Mouse (Mus musculus): ENCODE results near the gene P2rx1. TPM values are rescaled to one million over a fixed set of nuclear protein-coding genes. Genes with fewer than 3 reads are reported as not detected.
A peak's percentile ranks its signal among the peaks of the same experiment; 100 is the strongest.

P2rx1 gene
- polyA plus RNA-seq, 1 experiment from 2014 or later: 2.2 TPM

DNA sequence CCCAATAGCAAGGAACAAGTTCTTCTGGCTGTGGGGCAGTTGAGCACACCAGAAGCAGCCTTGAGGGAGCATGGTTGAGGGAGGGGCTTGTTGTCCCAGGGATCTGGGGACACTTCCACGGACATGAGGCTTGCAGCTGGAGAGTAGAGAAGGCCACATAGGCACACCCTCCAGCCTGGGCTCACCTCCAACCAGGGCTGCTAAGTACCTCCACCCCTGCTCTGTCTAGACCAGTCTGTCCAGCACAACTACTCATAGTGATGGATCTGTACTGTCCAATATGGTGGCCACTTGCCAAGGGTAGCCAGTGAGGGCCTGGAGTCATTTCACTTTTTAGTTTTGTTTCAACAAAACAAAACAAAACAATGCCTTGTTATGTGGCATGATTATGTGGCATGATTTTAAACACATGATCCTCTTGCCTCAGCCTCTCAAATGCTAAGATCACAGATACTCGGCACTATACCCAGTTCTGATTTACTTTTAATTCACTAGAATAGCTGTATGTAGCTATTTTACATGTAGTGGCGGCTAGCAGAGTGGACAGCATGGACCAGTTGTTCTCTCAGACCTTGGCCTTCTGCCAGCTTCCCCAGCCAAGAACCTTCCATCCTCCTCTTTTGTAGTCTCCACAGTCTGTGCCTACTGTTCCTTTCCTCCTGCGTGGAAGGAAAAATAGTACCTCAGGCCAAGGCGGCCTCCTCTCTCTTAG, 16.6 kb downstream of the P2rx1 start:
- H3K4me2 ChIP-seq (ENCODE audit: low read depth, low read length): no peak overlapping the region
- H3K36me3 ChIP-seq (ENCODE audit: control insufficient read depth, insufficient read depth, low read length): no peaks in the 10 kb centered on the region
- H3K4me1 ChIP-seq (replicated peaks; ENCODE audit: control insufficient read depth, insufficient read depth, low read length): peaks cover 24% of the 10 kb centered on the region
- ATAC-seq (ENCODE audit: low read depth): no peak
- no peak overlapping the region for H3K9ac ChIP-seq (ENCODE audit: low read length)
- no peak overlapping the region for H3K4me3 ChIP-seq (ENCODE audit: low read length)
- peaks cover 13% of the 10 kb centered on the region for H3K27me3 ChIP-seq (ENCODE audit: control insufficient read depth, insufficient read depth, low read depth, low read length)
- 47% methylated on average over 5 of the region's 5 CpGs for WGBS
- no peak overlapping the region for H3K27ac ChIP-seq (ENCODE audit: low read length)
- H3K9me3 ChIP-seq (ENCODE audit: control insufficient read depth, low read length): no peaks in the 10 kb centered on the region

DNA sequence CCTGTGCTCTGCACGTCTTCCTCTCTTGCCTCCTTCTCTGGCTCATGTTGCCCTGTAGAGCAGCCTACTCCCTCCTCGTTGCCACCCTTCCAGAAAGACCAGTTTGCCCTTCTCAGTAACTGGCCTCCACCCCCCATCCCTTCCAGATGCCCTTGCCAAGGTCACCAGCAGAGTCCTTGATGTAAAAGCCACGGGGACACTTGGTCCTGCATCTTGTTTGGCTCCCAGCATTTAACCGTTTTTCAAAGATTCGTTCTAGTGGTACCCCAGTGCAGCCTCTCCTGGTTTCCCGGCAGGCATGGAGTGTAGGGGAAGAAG, 17.2 kb downstream of the P2rx1 start:
- Histone ChIP-seq H3K9ac (ENCODE audit: low read length) (no peak overlapping the region), H3K4me3 (ENCODE audit: low read length) (no peak overlapping the region), H3K27me3 (ENCODE audit: control insufficient read depth, insufficient read depth, low read depth, low read length) (peaks cover 18% of the 10 kb centered on the region), H3K27ac (ENCODE audit: low read length) (no peak overlapping the region), H3K9me3 (ENCODE audit: control insufficient read depth, low read length) (no peaks in the 10 kb centered on the region), H3K4me2 (ENCODE audit: low read depth, low read length) (no peak overlapping the region), H3K4me1 (replicated peaks; ENCODE audit: control insufficient read depth, insufficient read depth, low read length) (peaks cover 24% of the 10 kb centered on the region), H3K36me3 (ENCODE audit: control insufficient read depth, insufficient read depth, low read length) (no peaks in the 10 kb centered on the region)
- ATAC-seq (ENCODE audit: low read depth): no peak
- 66% methylated on average over 6 of the region's 6 CpGs for WGBS

DNA sequence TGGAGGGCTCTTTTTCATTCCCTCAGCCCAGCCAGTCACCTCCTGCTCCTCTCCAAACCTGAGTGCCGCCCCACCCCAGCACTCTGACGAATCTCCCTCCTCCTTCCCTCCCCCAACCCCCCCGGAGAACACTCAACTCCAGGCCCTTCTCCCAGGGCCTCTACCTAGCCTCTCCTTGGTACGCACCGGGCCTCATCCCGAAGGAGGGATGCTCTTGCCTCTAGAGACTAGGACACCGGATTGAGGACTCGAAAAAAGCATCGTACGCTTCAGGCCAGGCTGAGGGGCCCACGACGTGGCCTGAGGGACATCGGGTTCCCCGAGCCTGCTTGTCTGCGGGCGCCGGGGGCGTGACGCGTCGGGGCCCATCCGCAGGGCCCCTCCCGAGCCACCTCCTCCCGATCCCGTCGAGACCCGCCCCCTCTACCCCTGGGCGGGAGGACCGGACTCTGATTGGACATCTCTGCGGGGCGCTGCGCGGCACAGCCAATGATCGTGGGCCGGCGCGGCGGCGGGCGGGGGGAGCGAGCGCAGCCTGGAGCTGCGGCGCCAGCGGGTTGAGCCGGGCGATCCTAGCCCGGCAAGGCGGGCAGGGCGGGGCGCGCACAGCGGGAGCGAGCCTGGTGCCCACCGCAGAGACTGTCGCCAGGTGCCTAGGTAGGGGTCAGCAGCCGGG, 19.7 kb downstream of the P2rx1 start, which contains the start of gene Camkk1:
Gene Camkk1 (plus strand): TSS at position 538 of the 676 bp plus-strand sequence.
- H3K27ac ChIP-seq (ENCODE audit: low read length): no peak within 1 kb of the TSS
- peaks cover 19% of the 10 kb centered on the region for H3K27me3 ChIP-seq (ENCODE audit: control insufficient read depth, insufficient read depth, low read depth, low read length)
- H3K9me3 ChIP-seq (ENCODE audit: control insufficient read depth, low read length): no peaks in the 10 kb centered on the region
- ATAC-seq (ENCODE audit: low read depth): peak; percentile 97
- H3K9ac ChIP-seq (ENCODE audit: low read length): peak within 1 kb of the TSS; percentile 67
- no peaks in the 10 kb centered on the region for H3K36me3 ChIP-seq (ENCODE audit: control insufficient read depth, insufficient read depth, low read length)
- H3K4me3 ChIP-seq (ENCODE audit: low read length): peak within 1 kb of the TSS; percentile 70
- peak within 1 kb of the TSS; percentile 99 for H3K4me2 ChIP-seq (ENCODE audit: low read depth, low read length)
- WGBS: under 1% methylated on average over 55 of the region's 57 CpGs
- peaks cover 24% of the 10 kb centered on the region for H3K4me1 ChIP-seq (replicated peaks; ENCODE audit: control insufficient read depth, insufficient read depth, low read length)

DNA sequence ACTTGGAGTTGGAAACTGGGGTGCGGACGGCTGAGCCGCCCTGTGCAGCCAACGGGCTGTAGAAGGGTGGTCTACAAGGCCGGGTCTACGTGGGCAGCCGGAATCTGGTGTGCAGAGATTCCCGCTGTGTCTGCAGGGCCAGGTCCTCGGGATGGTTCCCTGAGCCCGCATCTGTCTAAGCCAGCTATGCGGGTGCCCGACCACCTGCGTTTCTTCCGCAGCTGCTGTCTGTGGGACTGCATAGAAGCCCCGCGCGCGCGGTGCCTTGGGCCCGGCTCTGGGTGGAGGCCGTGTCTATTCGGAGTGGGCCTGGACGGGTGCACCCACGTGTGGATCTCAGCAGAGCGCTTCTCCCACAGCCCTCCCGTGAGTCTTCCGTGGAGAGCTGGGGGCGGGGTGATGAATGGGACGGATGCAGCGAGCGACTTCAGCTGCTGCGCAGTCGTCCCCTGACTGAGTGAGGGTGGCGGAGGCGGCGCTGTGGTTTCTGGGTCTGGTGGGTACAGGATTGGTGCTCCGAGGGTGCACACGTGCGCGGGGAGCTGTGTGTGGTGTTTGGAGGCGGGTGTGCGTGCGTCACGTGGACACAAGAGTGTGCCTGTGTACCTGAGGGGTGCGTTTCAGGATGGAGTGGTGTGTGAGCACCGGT, 20.4 kb downstream of the P2rx1 start:
- peak overlapping the region; percentile 70 for H3K4me3 ChIP-seq (ENCODE audit: low read length)
- H3K9ac ChIP-seq (ENCODE audit: low read length): peak overlapping the region; percentile 67
- H3K36me3 ChIP-seq (ENCODE audit: control insufficient read depth, insufficient read depth, low read length): no peaks in the 10 kb centered on the region
- H3K9me3 ChIP-seq (ENCODE audit: control insufficient read depth, low read length): no peaks in the 10 kb centered on the region
- H3K4me2 ChIP-seq (ENCODE audit: low read depth, low read length): peak overlapping the region; percentile 99
- under 1% methylated on average over 46 of the region's 46 CpGs for WGBS
- peaks cover 29% of the 10 kb centered on the region for H3K4me1 ChIP-seq (replicated peaks; ENCODE audit: control insufficient read depth, insufficient read depth, low read length)
- H3K27me3 ChIP-seq (ENCODE audit: control insufficient read depth, insufficient read depth, low read depth, low read length): peaks cover 19% of the 10 kb centered on the region
- peak; percentile 15 for ATAC-seq (ENCODE audit: low read depth)
- no peak overlapping the region for H3K27ac ChIP-seq (ENCODE audit: low read length)

DNA sequence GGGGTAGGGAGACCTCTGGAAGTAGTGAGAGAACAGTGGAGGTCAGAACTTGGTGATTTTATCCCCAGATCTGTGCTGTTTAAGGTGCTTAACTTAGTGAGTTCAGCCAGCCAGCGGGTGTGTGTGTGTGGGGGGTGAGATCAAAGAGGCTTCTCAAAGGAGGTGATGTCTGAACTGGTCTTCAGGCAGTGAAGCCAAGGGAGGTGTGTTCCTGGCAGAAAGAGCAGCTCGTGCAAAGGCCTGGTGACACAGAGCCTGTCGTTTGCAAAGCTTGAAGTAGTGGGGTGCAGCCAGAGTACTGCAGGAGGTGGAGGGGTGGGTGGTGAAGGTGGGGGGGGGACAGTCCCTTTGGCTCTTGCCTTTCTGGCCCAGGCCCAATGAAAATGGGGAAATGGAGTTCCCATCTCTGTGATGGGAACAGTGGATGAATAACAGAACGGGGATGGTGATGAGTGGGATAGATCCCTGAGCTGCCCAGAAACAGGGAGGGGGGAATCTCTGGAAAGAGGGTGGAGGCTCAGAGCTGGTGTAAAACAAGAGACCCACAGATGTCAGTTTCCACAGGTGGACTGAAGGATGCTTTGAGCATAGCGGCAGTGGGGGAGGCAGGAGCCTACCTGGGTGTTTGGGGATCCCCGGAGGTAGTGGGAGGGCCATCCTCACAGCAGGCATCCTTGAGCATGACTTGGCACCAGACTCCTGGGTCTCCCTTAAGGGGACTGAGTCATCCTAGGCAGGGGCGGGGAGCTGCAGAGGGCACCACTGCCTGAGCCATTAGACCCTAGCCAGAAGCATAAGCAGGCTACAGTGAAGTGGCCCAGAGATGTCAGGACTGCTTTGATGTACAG, 22.3 kb downstream of the P2rx1 start:
- ATAC-seq (ENCODE audit: low read depth): no peak

DNA sequence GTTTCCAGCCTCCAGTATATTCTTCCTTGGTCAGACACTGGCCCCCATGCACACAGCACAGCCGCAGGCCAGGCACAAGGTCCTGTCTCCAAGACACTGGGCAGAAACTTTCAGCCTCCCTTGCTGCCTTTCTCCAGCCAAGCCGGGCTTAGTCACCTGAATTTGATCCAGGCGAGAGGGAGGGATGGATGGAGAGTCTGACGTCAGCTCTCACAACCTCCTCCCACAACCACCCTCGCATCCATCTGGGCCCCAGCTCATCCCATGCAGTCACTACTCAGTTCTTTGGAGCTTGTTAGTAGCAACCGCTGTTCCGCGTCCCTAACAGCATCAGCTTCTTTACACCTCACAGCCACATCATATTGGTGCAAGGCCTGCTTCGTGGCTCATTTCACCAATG, 24.2 kb downstream of the P2rx1 start:
- Histone ChIP-seq H3K27me3 (ENCODE audit: control insufficient read depth, insufficient read depth, low read depth, low read length) (peaks cover 19% of the 10 kb centered on the region), H3K4me1 (replicated peaks; ENCODE audit: control insufficient read depth, insufficient read depth, low read length) (peaks cover 32% of the 10 kb centered on the region), H3K4me3 (ENCODE audit: low read length) (no peak overlapping the region), H3K27ac (ENCODE audit: low read length) (no peak overlapping the region), H3K36me3 (ENCODE audit: control insufficient read depth, insufficient read depth, low read length) (no peaks in the 10 kb centered on the region), H3K4me2 (ENCODE audit: low read depth, low read length) (no peak overlapping the region), H3K9ac (ENCODE audit: low read length) (no peak overlapping the region), H3K9me3 (ENCODE audit: control insufficient read depth, low read length) (no peaks in the 10 kb centered on the region)
- ATAC-seq (ENCODE audit: low read depth): no peak
- 44% methylated on average over 9 of the region's 9 CpGs for WGBS

More for the DNA sequence above, 22.3 kb downstream of the P2rx1 start:
- Histone ChIP-seq H3K27ac (ENCODE audit: low read length) (no peak overlapping the region), H3K4me3 (ENCODE audit: low read length) (no peak overlapping the region), H3K36me3 (ENCODE audit: control insufficient read depth, insufficient read depth, low read length) (no peaks in the 10 kb centered on the region), H3K9ac (ENCODE audit: low read length) (no peak overlapping the region), H3K27me3 (ENCODE audit: control insufficient read depth, insufficient read depth, low read depth, low read length) (peaks cover 19% of the 10 kb centered on the region), H3K9me3 (ENCODE audit: control insufficient read depth, low read length) (no peaks in the 10 kb centered on the region), H3K4me2 (ENCODE audit: low read depth, low read length) (no peak overlapping the region), H3K4me1 (replicated peaks; ENCODE audit: control insufficient read depth, insufficient read depth, low read length) (peaks cover 30% of the 10 kb centered on the region)
- WGBS: 53% methylated on average over 7 of the region's 7 CpGs

DNA sequence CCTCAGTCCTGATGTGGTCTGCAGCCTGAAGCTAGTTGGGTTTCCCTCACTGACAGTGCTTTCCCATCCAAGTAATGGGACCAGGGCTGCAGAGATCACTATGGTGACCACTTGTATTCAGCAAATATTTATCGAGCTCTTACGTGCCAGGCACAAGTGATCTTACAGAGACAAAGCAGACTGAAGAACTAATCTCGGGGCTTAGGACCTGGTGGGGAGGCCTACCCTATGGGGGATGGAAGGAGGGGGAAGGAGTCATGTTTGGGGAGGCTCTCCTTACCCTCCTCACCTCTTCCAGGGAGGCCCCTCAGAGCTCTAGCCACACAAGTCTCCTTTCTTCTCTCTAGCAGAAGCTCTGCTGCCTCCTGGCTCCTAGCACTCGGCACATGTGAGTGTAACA, 24.9 kb downstream of the P2rx1 start:
- no peaks in the 10 kb centered on the region for H3K9me3 ChIP-seq (ENCODE audit: control insufficient read depth, low read length)
- H3K9ac ChIP-seq (ENCODE audit: low read length): peak overlapping the region; percentile 16; the same call in 1 of the 2 replicates
- no peaks in the 10 kb centered on the region for H3K36me3 ChIP-seq (ENCODE audit: control insufficient read depth, insufficient read depth, low read length)
- H3K27ac ChIP-seq (ENCODE audit: low read length): peak overlapping the region; percentile 38; the same call in 1 of the 2 replicates
- peaks cover 28% of the 10 kb centered on the region for H3K4me1 ChIP-seq (replicated peaks; ENCODE audit: control insufficient read depth, insufficient read depth, low read length)
- WGBS: 35% methylated on average over 4 of the region's 4 CpGs
- no peak overlapping the region for H3K4me2 ChIP-seq (ENCODE audit: low read depth, low read length)
- H3K27me3 ChIP-seq (ENCODE audit: control insufficient read depth, insufficient read depth, low read depth, low read length): peaks cover 19% of the 10 kb centered on the region
- no peak overlapping the region for H3K4me3 ChIP-seq (ENCODE audit: low read length)
- no peak for ATAC-seq (ENCODE audit: low read depth)

DNA sequence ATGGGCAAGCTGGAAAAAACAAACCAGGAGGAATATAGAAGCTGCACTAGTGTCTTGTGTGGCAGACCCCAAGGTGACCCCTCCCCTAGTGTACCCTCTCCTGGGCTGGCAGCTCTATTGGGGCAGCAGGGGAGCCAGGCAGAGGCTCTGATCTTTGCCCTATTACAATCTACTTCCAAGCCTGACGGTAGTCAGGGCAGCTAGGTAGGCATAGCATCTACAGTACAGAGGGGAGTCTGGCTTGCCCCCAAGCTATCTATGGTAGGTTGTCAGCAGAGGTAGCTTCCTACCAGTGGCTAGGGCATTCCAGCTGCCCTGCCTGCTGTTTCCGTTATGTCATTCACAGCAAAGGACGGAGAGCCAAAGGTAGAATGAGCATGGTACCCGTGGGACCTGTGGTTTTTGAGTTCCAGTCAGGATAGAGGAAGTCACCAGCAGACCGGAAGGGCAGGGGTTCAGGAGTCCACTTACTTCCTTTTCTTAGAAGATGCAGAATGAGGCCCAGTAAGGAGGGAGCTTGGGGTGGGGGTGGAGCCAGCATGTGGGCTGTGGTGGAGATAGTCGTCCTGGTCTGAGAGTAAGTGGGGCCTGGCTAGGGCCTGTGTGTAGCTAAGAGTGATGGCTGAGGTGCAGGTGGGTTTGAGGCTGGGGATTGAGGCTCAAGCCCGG, 25.5 kb downstream of the P2rx1 start:
- Histone ChIP-seq H3K36me3 (ENCODE audit: control insufficient read depth, insufficient read depth, low read length) (no peaks in the 10 kb centered on the region), H3K9me3 (ENCODE audit: control insufficient read depth, low read length) (no peaks in the 10 kb centered on the region), H3K27ac (ENCODE audit: low read length) (peak overlapping the region; percentile 38; the same call in 1 of the 2 replicates), H3K4me1 (replicated peaks; ENCODE audit: control insufficient read depth, insufficient read depth, low read length) (peaks cover 26% of the 10 kb centered on the region), H3K4me2 (ENCODE audit: low read depth, low read length) (peak overlapping the region; percentile 15; the same call in 1 of the 2 replicates), H3K4me3 (ENCODE audit: low read length) (no peak overlapping the region), H3K27me3 (ENCODE audit: control insufficient read depth, insufficient read depth, low read depth, low read length) (peaks cover 17% of the 10 kb centered on the region), H3K9ac (ENCODE audit: low read length) (peak overlapping the region; percentile 16; the same call in 1 of the 2 replicates)
- 38% methylated on average over 7 of the region's 7 CpGs for WGBS
- peak; percentile 4; the same call in 1 of the 2 replicates for ATAC-seq (ENCODE audit: low read depth)

All from lung, embryonic 16.5 days (tissue).